Mouse (Mus musculus) left cerebral cortex, adult 2 months (tissue): ENCODE measurements around the gene Eipr1. TPM values are rescaled to one million over a fixed set of nuclear protein-coding genes. Genes with fewer than 3 reads are reported as not detected.
"Not testable (repeated sequence)": the region's sequence is repeated elsewhere in the genome, so short reads cannot be mapped to it uniquely, and the experiment has no call there.

Experiments
- DNase-seq, 2 experiments: peaks; one replicate each; pipeline ENCODE4 v3.0.0; 2021 to 2022; ENCODE audit warnings: low spot score in 2 of 2, mixed read lengths in 1 of 2; ENCODE audit errors: extremely low spot score in 1 of 2
- H3K27ac ChIP-seq: fragments of 200-600 bp; 2 replicates; pipeline ENCODE4 v1.8.1; 2022
- H3K4me3 ChIP-seq: fragments of 200-600 bp; 2 replicates; pipeline ENCODE4 v1.8.1; 2022
- CTCF ChIP-seq: fragments of 200-600 bp; IDR thresholded peaks from 2 replicates; pipeline ENCODE4 v1.8.1; 2022; ENCODE audit warnings: antibody characterized with exemption, mild to moderate bottlenecking, moderate library complexity
- intact Hi-C: fragments of 180-260 bp; cut with DNase I; formaldehyde crosslinking; loops from one replicate; pipeline ENCODE4 v1.15.1; 2025
- total RNA-seq, 2 experiments: library from RNA; stranded (reverse); gene quantifications; 2 replicates each; pipeline ENCODE4 v1.2.3; 2021

The Eipr1 gene
- total RNA-seq, 2 experiments from 2014 or later = 64.0 to 65.1 TPM

DNA sequence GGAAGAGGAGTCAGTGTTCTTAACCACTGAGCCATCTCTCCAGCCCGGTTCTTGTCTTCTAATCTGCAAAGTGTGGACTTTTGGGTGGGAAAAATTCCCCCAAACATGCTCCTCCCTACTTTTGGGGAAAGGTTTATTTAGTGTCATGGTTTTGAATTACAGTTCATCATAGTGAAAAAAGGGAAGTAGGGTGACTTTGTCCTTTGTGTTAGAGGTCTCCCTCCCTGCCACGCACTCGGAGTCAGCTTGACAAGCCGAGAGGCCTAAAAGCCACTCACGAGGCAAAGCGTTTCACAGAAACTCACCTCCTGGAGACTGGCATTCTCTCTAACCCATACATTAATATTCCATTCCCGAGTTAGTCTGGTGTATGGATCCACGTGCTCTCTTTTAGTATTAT lies 19.0 kb upstream of the Eipr1 start:
- Histone ChIP-seq H3K27ac (no peak overlapping the region), H3K4me3 (no peak overlapping the region)
- DNase-seq = no peak
- intact Hi-C loops = no loop called here
- no peak for TF ChIP-seq CTCF

DNA sequence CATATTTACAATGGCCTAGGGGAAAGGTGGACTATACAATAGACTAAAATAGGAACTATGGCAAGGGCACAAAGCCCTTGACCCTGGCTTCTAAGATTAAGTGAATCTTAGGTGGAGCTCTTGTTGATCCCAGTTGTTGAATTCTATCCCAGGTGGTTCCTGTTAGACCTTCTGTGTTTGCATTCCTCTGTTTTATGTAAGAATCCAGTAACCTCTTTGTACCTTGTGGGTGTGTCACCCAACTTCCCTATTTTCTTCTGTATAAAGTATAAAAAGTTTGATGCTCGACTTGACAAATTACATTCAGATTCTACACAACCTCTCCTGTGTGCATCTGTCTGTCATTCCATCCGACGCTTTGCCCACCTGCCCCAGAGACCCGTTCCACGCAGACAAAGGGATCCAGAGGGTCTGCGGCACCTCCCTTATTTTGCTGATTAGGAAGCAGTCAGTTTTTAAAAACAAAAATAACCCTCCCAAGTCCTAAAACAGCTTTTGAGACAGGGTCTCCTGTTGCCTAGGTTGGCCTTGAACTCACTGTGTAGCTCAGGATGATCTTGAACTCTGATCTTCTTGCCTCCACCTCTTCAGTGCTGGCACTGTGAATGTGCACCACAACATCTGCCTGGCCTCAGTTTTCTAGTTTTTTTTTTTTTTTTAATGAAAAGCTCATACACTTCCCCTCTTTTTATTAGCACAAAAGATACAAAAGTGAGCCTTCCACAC lies 17.9 kb upstream of the Eipr1 start:
- intact Hi-C loops, H3K4me3 ChIP-seq, H3K27ac ChIP-seq, DNase-seq: not testable (repeated sequence)

DNA sequence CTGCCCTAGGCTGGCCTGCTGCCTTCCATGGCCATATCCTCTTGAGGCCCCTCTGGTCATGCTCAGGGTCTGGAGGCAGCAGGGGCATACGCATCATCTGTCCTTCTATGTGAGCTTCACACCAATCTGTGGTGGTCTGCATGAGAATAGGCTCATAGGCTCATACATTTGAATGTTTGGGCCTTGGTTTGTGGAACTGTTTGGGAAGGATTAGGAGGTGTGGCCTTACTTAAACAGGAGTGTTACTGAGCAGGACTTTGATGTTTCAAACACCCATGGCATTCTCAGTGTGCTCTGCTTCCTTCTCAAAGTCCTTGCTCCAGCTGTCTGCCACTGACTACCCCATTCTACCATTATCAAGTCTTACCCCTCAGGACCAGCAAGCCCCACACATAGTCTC lies 17.3 kb upstream of the Eipr1 start:
- Histone ChIP-seq H3K4me3 (no peak overlapping the region), H3K27ac (no peak overlapping the region)
- DNase-seq = no peak
- intact Hi-C loops = no loop called here
- TF ChIP-seq CTCF = no peak

DNA sequence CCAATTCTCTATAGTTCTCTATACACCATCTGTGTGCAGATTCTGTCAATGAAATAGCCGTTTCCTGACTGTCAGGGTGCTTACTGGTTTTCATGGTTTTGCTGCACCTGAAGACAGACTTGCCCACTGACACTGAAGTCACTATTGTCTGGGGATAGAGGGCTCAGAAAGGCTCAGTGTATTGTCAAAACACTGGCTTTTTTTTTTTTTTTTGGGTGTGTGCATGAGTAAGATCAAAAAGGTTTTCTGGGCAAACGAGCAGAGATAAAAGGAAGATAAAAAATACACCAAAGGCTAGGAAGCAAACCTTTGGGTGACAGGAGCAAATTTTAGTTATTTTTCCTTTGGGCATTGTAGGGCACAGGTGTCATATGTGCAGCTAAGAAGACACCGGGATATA lies 16.3 kb upstream of the Eipr1 start:
- Histone ChIP-seq H3K27ac (no peak overlapping the region), H3K4me3 (no peak overlapping the region)
- TF ChIP-seq CTCF = no peak
- DNase-seq = no peak
- intact Hi-C loops = no loop called here

DNA sequence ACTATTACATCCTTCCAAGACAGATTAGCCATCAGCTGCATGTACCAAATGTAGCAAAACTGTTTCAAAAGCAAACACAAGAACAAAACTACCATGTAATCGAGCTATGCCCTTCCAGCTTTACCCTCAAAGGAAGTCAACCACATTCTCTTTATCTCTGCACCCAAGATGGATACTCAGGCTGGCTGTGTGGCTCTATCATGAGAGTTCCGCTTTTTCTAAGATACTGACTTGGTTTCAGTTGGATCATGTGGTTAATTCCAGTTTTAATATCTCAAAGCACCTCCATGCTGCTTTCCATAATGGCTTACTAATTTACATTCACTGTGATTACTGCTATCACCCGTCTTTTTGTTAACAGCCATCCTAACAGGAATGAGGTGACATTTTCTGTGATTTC lies 8.3 kb upstream of the Eipr1 start:
- intact Hi-C loops = no loop called here
- TF ChIP-seq CTCF = no peak
- no peak for DNase-seq
- H3K27ac ChIP-seq = no peak overlapping the region
- no peak overlapping the region for H3K4me3 ChIP-seq

DNA sequence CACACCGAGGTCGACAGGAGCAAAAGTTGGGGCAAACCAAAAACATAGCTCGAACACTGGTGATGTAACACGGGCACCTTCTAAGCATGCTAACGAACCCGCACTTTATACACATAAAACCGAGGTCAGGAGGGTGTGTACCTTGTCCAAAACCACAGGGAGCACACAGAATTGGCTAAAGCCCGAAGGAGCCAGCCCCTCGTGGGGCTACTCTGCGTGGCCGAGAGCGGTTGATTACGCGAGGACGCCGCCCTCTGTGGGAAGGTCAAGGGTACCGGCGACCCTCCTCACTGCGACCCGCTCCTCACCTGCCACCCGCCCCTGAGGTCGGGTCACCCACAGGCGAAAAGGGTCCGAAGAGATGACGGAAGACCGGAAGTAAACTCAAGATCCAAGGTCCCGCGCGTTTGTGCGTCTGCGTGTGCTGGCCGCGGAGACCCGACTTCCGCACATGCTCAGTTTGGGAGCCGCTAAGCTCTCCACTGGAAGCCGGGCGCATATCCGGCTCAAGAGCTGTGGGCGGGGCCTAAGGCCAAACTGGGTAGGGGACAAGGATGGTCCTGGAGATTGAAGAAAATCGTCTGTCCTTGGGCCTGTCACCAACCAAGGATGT lies 1.5 kb upstream of the Eipr1 start, which contains the start of gene Trappc12:
Gene Trappc12 (minus strand): TSS at position 452 of the 613 bp plus-strand sequence.
- DNase-seq = peak; percentile 79 to 86
- Histone ChIP-seq H3K27ac (peak within 1 kb of the TSS; percentile 81), H3K4me3 (peak within 1 kb of the TSS; percentile 86)
- no peak for TF ChIP-seq CTCF
- intact Hi-C loops = loop anchor here (1.0 to 5.0 kb wide), 3 partner anchors 48 to 161 kb away; no protein-coding TSS in a partner anchor

DNA sequence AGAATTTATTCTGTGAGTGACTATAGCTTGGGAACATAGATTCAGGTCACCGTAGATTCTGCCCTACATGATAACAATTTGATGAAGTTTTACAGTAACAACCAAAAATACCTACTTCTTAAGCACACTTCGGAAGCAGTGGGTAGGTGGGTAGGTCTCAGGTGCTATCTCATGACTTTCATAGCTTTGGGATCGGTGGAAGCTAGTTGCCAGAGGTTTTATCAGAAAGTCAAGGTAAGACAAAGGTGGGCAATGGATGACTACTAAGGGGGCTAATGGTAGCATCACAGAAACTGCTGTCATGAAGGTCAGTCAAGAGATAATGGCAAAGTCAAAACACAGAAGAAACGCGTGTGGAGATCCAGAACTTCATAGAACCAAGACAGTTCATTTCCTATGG lies 727 bp upstream of the Eipr1 start:
- intact Hi-C loops = loop anchor here (1.0 to 5.0 kb wide), 3 partner anchors 49 to 162 kb away; no protein-coding TSS in a partner anchor
- H3K4me3 ChIP-seq = peak overlapping the region; percentile 65
- peak overlapping the region; percentile 77; the same call in 1 of the 2 replicates for H3K27ac ChIP-seq

DNA sequence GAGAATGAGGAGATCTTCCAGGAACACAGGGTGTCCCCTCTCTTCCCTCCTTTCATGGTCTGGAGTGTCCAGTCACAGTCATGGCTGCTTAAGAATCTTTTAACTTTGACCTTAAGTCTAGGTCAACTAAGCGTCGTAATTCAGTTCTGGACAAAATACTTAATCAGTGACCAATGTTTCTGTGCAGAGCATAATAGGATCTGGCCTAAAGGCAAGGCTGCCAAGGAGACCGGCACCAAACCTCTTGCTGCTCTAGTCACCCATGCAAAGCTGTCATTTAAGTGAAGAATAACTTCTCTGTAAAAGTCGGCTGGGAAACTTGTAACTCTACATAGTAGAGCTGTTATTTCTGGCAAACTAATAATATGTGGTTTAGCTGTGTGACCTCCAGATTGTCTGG lies 4.4 kb downstream of the Eipr1 start:
- no peak overlapping the region for H3K4me3 ChIP-seq
- intact Hi-C loops = no loop called here
- no peak for TF ChIP-seq CTCF
- DNase-seq = no peak
- no peak overlapping the region for H3K27ac ChIP-seq

More for the DNA sequence above, 727 bp upstream of the Eipr1 start:
- no peak for TF ChIP-seq CTCF
- DNase-seq = no peak

DNA sequence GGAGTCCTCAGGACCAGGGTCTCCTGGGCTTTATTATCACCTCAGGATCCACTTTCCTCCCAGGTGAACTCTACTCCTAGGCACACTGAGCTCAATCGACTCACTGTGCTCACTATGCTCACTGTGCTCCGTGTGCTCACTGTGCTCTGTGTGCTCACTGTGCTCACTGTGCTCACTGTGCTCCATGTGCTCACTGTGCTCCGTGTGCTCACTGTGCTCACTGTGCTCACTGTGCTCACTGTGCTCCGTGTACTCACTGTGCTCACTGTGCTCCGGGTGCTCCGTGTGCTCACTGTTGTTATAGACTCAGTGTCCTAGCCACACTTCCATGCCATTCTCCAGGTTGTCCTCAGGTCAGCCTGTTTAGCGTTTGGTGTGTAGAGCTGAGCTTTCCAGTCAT lies 18.4 kb downstream of the Eipr1 start:
- intact Hi-C loops = loop anchor here (5.0 kb wide), 1 partner anchor 202 kb away; no protein-coding TSS in a partner anchor
- no peak overlapping the region for H3K27ac ChIP-seq
- no peak overlapping the region for H3K4me3 ChIP-seq
- no peak for DNase-seq
- no peak for TF ChIP-seq CTCF

DNA sequence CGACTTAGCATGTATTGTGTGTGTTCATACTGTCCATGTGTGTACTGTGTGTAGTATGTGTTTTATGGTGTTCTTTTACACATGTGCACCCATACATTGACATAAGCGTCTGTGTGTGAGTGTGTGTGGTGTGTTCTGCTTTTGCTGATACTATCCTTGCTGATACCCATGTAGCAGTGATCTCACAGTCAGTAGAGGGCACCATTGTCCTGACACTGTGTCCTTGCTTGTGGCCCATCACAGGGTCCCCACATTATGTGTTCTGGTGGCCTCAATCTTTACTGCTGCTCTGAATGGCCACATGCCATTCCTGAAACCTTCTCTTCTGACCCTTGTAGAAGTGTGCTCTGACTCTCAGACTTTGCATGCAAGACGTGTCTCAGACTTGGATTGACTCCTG lies 22.2 kb downstream of the Eipr1 start:
- TF ChIP-seq CTCF = peak; percentile 51
- intact Hi-C loops = loop anchor here (2.0 to 5.0 kb wide), 2 partner anchors 57 to 198 kb away; no protein-coding TSS in a partner anchor

DNA sequence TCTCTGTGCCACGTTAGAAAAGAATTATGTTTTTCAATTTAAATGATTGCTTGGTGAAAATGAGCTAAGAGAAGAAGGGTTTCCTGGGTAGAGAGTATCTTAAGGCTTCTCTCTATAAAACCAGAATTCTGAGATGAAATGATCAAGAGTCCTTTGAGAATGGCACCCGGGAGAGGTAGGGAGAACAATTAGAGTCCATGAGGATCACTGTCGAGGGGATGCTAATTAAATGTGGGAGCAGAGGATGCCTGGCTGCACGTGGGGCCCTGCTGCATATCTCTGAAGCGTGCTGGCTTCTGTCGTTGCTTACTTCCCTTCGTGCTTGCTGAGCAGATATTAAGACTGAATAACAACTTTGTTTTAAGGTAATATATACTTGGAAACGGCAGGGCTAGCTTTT lies 23.5 kb downstream of the Eipr1 start:
- DNase-seq = no peak
- TF ChIP-seq CTCF = no peak
- intact Hi-C loops = loop anchor here (2.0 kb wide), 1 partner anchor 56 kb away; no protein-coding TSS in a partner anchor
- no peak overlapping the region for H3K4me3 ChIP-seq
- H3K27ac ChIP-seq = peak overlapping the region; percentile 38

More for the DNA sequence above, 22.2 kb downstream of the Eipr1 start:
- Histone ChIP-seq H3K27ac (no peak overlapping the region), H3K4me3 (no peak overlapping the region)
- DNase-seq = no peak

DNA sequence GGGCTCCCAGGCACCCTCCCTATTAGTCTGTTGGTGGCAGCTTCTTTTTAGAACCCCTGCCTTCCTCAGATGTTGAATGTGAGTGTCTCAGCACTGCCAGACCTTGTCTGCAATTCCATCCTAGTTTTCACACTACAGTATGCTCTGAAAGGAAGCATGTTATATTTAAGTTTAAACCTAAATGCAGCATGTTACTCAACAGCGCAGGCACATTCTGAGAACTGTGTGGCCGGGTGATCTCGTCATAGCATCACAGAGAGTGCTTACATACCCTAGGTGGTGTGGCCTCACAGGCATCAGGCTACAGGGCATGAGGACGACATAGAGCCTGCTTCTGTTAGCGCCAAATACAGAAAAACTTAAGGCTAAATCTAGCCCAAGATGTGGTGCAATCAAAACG lies 24.0 kb downstream of the Eipr1 start:
- TF ChIP-seq CTCF = no peak
- Histone ChIP-seq H3K27ac (peak overlapping the region; percentile 38), H3K4me3 (no peak overlapping the region)
- intact Hi-C loops = loop anchor here (2.0 kb wide), 1 partner anchor 55 kb away; no protein-coding TSS in a partner anchor
- DNase-seq = no peak
